Mouse (Mus musculus) limb, embryonic 13.5 days (tissue): ENCODE data around the gene Stxbp2. TPM values are rescaled to one million over a fixed set of nuclear protein-coding genes. Genes with fewer than 3 reads are reported as not detected.
A peak's percentile ranks its signal among the peaks of the same experiment; 100 is the strongest.

ENCODE experiments used
- ATAC-seq: fragments of 200-750 bp; cut with Nextera tagmentation; 2 replicates; pipeline ENCODE4 v1.8.0; 2017; ENCODE audit warnings: low read depth, moderate number of reproducible peaks, moderate TSS enrichment; ENCODE audit not compliant: low FRiP score
- H3K27ac ChIP-seq: fragments of 300-500 bp; sonication (generic); 2 replicates; pipeline ENCODE4 v1.5.1; 2015; ENCODE audit warnings: inconsistent platforms, mild to moderate bottlenecking, moderate library complexity
- H3K27me3 ChIP-seq: fragments of 300-500 bp; sonication (generic); 2 replicates; pipeline ENCODE4 v1.6.1; 2015; ENCODE audit warnings: mild to moderate bottlenecking, inconsistent platforms
- H3K36me3 ChIP-seq: fragments of 300-500 bp; sonication (generic); 2 replicates; pipeline ENCODE4 v1.6.1; 2015; ENCODE audit warnings: inconsistent platforms, mild to moderate bottlenecking, moderate library complexity
- H3K4me1 ChIP-seq: fragments of 300-500 bp; sonication (generic); 2 replicates; pipeline ENCODE4 v1.6.1; 2015; ENCODE audit warnings: inconsistent platforms
- H3K4me2 ChIP-seq: fragments of 300-500 bp; sonication (generic); replicated peaks from 2 replicates; pipeline ENCODE4 v1.6.1; 2015; ENCODE audit warnings: inconsistent platforms, mild to moderate bottlenecking, moderate library complexity
- H3K4me3 ChIP-seq: fragments of 300-500 bp; sonication (generic); 2 replicates; pipeline ENCODE4 v1.5.1; 2015; ENCODE audit warnings: moderate library complexity, mild to moderate bottlenecking, inconsistent platforms
- H3K9ac ChIP-seq: fragments of 300-500 bp; sonication (generic); 2 replicates; pipeline ENCODE4 v1.6.1; 2015; ENCODE audit warnings: mild to moderate bottlenecking, inconsistent platforms
- H3K9me3 ChIP-seq: fragments of 300-500 bp; sonication (generic); 2 replicates; pipeline ENCODE4 v1.6.1; 2016; ENCODE audit warnings: inconsistent platforms
- WGBS: fragments of 180-500 bp; shearing (Covaris S2); methylation state at CpG from one replicate; pipeline ENCODE4 v1.1.7; 2015; 5-methylcytosine and 5-hydroxymethylcytosine counted together
- polyA plus RNA-seq: library from polyadenylated mRNA; unstranded; fragments of >200 nt; fragmentation: Nextera tagmentation; extraction: Ambion mirVana; gene quantifications from 2 replicates; pipeline ENCODE4 v1.2.1, GENCODE M21; 2015

Stxbp2 gene
- polyA plus RNA-seq, 1 experiment from 2014 or later: 27.1 TPM

- Histone ChIP-seq H3K4me3 (no peak overlapping the region), H3K9me3 (no peaks in the 10 kb centered on the region), H3K27me3 (no peaks in the 10 kb centered on the region), H3K36me3 (no peaks in the 10 kb centered on the region), H3K4me1 (no peaks in the 10 kb centered on the region), H3K4me2 (no peak overlapping the region), H3K9ac (no peak overlapping the region), H3K27ac (no peak overlapping the region)
- ATAC-seq: no peak
- WGBS: 75% methylated on average over 4 of the region's 4 CpGs
These were observed 16.8 kb downstream of the Stxbp2 start for GRCm38 (mm10) chr8:3647561-3647960.

GRCm38 (mm10) chr8:3648268-3648667, 17.5 kb downstream of the Stxbp2 start:
- no peak for ATAC-seq

GRCm38 (mm10) chr8:3648990-3649389, 18.2 kb downstream of the Stxbp2 start:
- Histone ChIP-seq H3K9ac (no peak overlapping the region), H3K4me2 (0 out of 2 replicates have a peak overlapping the region, but pooled peaks have one; percentile 14), H3K4me3 (no peak overlapping the region), H3K9me3 (no peaks in the 10 kb centered on the region), H3K27me3 (no peaks in the 10 kb centered on the region), H3K36me3 (no peaks in the 10 kb centered on the region), H3K4me1 (no peaks in the 10 kb centered on the region), H3K27ac (no peak overlapping the region)
- 33% methylated on average over 1 of the region's 1 CpGs for WGBS
- ATAC-seq: peak; percentile 61; the same call in 1 of the 2 replicates

More at GRCm38 (mm10) chr8:3648268-3648667, 17.5 kb downstream of the Stxbp2 start:
- Histone ChIP-seq H3K36me3 (no peaks in the 10 kb centered on the region), H3K27ac (no peak overlapping the region), H3K4me1 (no peaks in the 10 kb centered on the region), H3K27me3 (no peaks in the 10 kb centered on the region), H3K4me3 (no peak overlapping the region), H3K9ac (no peak overlapping the region), H3K9me3 (no peaks in the 10 kb centered on the region), H3K4me2 (no peak overlapping the region)
- WGBS: 67% methylated on average over 2 of the region's 2 CpGs

- Histone ChIP-seq H3K9ac (no peak overlapping the region), H3K27me3 (0 out of 2 replicates have a peak, but pooled peaks cover 3% of the 10 kb centered on the region), H3K4me3 (no peak overlapping the region), H3K36me3 (no peaks in the 10 kb centered on the region), H3K4me2 (no peak overlapping the region), H3K27ac (no peak overlapping the region), H3K9me3 (no peaks in the 10 kb centered on the region), H3K4me1 (no peaks in the 10 kb centered on the region)
- ATAC-seq: no peak
- 69% methylated on average over 3 of the region's 3 CpGs for WGBS
These were observed 22.1 kb downstream of the Stxbp2 start for GRCm38 (mm10) chr8:3652845-3653244.

GRCm38 (mm10) chr8:3654726-3655508, 24.2 kb downstream of the Stxbp2 start:
- Histone ChIP-seq H3K4me2 (no peak overlapping the region), H3K27me3 (0 out of 2 replicates have a peak, but pooled peaks cover 4% of the 10 kb centered on the region), H3K36me3 (no peaks in the 10 kb centered on the region), H3K9ac (no peak overlapping the region), H3K4me3 (no peak overlapping the region), H3K27ac (no peak overlapping the region), H3K9me3 (no peaks in the 10 kb centered on the region), H3K4me1 (no peaks in the 10 kb centered on the region)
- 70% methylated on average over 11 of the region's 11 CpGs for WGBS
- no peak; the same call in 1 of the 2 replicates for ATAC-seq

GRCm38 (mm10) chr8:3655526-3655925, 24.8 kb downstream of the Stxbp2 start, which contains the start of gene Retn:
Gene Retn, plus strand, starts transcription at chr8:3655770.
- no peaks in the 10 kb centered on the region for H3K36me3 ChIP-seq
- no peaks in the 10 kb centered on the region for H3K9me3 ChIP-seq
- 0 out of 2 replicates have a peak, but pooled peaks cover 4% of the 10 kb centered on the region for H3K27me3 ChIP-seq
- H3K4me2 ChIP-seq: no peak within 1 kb of the TSS
- no peak within 1 kb of the TSS for H3K9ac ChIP-seq
- no peak within 1 kb of the TSS for H3K27ac ChIP-seq
- 65% methylated on average over 3 of the region's 3 CpGs for WGBS
- ATAC-seq: no peak
- no peaks in the 10 kb centered on the region for H3K4me1 ChIP-seq
- no peak within 1 kb of the TSS for H3K4me3 ChIP-seq

- 23% methylated on average over 7 of the region's 7 CpGs for WGBS
- Histone ChIP-seq H3K4me1 (no peaks in the 10 kb centered on the region), H3K9me3 (no peaks in the 10 kb centered on the region), H3K4me2 (no peak overlapping the region), H3K36me3 (no peaks in the 10 kb centered on the region), H3K27me3 (0 out of 2 replicates have a peak, but pooled peaks cover 4% of the 10 kb centered on the region), H3K9ac (no peak overlapping the region), H3K27ac (no peak overlapping the region), H3K4me3 (no peak overlapping the region)
- peak; percentile 40; the same call in 1 of the 2 replicates for ATAC-seq
These were observed 26.1 kb downstream of the Stxbp2 start for GRCm38 (mm10) chr8:3656725-3657381.

GRCm38 (mm10) chr8:3660889-3661288, 30.1 kb downstream of the Stxbp2 start:
- H3K4me1 ChIP-seq: no peaks in the 10 kb centered on the region
- WGBS: 76% methylated on average over 8 of the region's 8 CpGs

GRCm38 (mm10) chr8:3664405-3664804, 33.6 kb downstream of the Stxbp2 start:
- H3K9ac ChIP-seq: no peak overlapping the region
- H3K36me3 ChIP-seq: no peaks in the 10 kb centered on the region
- H3K4me3 ChIP-seq: no peak overlapping the region
- no peaks in the 10 kb centered on the region for H3K27me3 ChIP-seq
- ATAC-seq: no peak
- no peaks in the 10 kb centered on the region for H3K4me1 ChIP-seq
- WGBS: 61% methylated on average over 5 of the region's 5 CpGs
- no peak overlapping the region for H3K4me2 ChIP-seq
- H3K27ac ChIP-seq: no peak overlapping the region
- no peaks in the 10 kb centered on the region for H3K9me3 ChIP-seq

More at GRCm38 (mm10) chr8:3660889-3661288, 30.1 kb downstream of the Stxbp2 start:
- Histone ChIP-seq H3K9ac (no peak overlapping the region), H3K9me3 (no peaks in the 10 kb centered on the region), H3K4me2 (no peak overlapping the region), H3K27ac (no peak overlapping the region), H3K4me3 (no peak overlapping the region), H3K36me3 (no peaks in the 10 kb centered on the region), H3K27me3 (0 out of 2 replicates have a peak, but pooled peaks cover 4% of the 10 kb centered on the region)
- ATAC-seq: no peak

GRCm38 (mm10) chr8:3665507-3665906, 34.8 kb downstream of the Stxbp2 start, which contains the start of gene Mcemp1:
Gene Mcemp1, plus strand, starts transcription at chr8:3665754.
- no peak within 1 kb of the TSS for H3K4me3 ChIP-seq
- H3K4me1 ChIP-seq: no peaks in the 10 kb centered on the region
- no peak for ATAC-seq
- no peaks in the 10 kb centered on the region for H3K9me3 ChIP-seq
- no peak within 1 kb of the TSS for H3K9ac ChIP-seq
- H3K36me3 ChIP-seq: no peaks in the 10 kb centered on the region
- 77% methylated on average over 6 of the region's 6 CpGs for WGBS
- no peaks in the 10 kb centered on the region for H3K27me3 ChIP-seq
- H3K27ac ChIP-seq: no peak within 1 kb of the TSS
- H3K4me2 ChIP-seq: no peak within 1 kb of the TSS

GRCm38 (mm10) chr8:3670388-3670787, 39.6 kb downstream of the Stxbp2 start:
- Histone ChIP-seq H3K27ac (no peak overlapping the region), H3K27me3 (no peaks in the 10 kb centered on the region), H3K4me3 (no peak overlapping the region), H3K9me3 (no peaks in the 10 kb centered on the region), H3K9ac (no peak overlapping the region), H3K36me3 (no peaks in the 10 kb centered on the region), H3K4me1 (peaks cover 6% of the 10 kb centered on the region; the same call in 1 of the 2 replicates), H3K4me2 (no peak overlapping the region)
- ATAC-seq: no peak
- 80% methylated on average over 2 of the region's 2 CpGs for WGBS

GRCm38 (mm10) chr8:3671980-3672491, 41.3 kb downstream of the Stxbp2 start, which contains the start of gene Fcor:
Gene Fcor, minus strand, starts transcription at chr8:3672362.
- H3K4me1 ChIP-seq: peaks cover 10% of the 10 kb centered on the region; the same call in 1 of the 2 replicates
- H3K27ac ChIP-seq: peak within 1 kb of the TSS; percentile 65
- H3K9me3 ChIP-seq: no peaks in the 10 kb centered on the region
- peak within 1 kb of the TSS; percentile 59 for H3K4me3 ChIP-seq
- peak within 1 kb of the TSS; percentile 65 for H3K4me2 ChIP-seq
- peak within 1 kb of the TSS; percentile 74 for H3K9ac ChIP-seq
- no peaks in the 10 kb centered on the region for H3K36me3 ChIP-seq
- WGBS: under 1% methylated on average over 23 of the region's 23 CpGs
- no peaks in the 10 kb centered on the region for H3K27me3 ChIP-seq
- peak; percentile 84 for ATAC-seq
